Mouse (Mus musculus) lung, postnatal 0 days (tissue): ENCODE measurements around the gene Plxnd1.

Source experiments
- CTCF ChIP-seq: IDR thresholded peaks from 2 replicates; pipeline ENCODE4 v1.5.1; 2016; ENCODE audit warnings: antibody characterized with exemption, mild to moderate bottlenecking
- EP300 ChIP-seq: IDR thresholded peaks from 2 replicates; pipeline ENCODE4 v1.6.1; 2016; ENCODE audit warnings: antibody characterized with exemption, mild to moderate bottlenecking, control low read depth

GRCm38 (mm10) chr6:115967291-115967880 is 27.4 kb downstream of the Plxnd1 start:
- TF ChIP-seq CTCF: no peak
- TF ChIP-seq EP300: no peak
